Mouse (Mus musculus) midbrain, embryonic 13.5 days (tissue): ENCODE measurements around the gene Prkd2. TPM values are rescaled to one million over a fixed set of nuclear protein-coding genes. Genes with fewer than 3 reads are reported as not detected.
A peak's percentile ranks its signal among the peaks of the same experiment; 100 is the strongest.

Source experiments
- ATAC-seq: fragments of 200-750 bp; cut with Nextera tagmentation; 2 replicates; pipeline ENCODE4 v1.8.0; 2017; ENCODE audit warnings: mild to moderate bottlenecking, moderate TSS enrichment, moderate library complexity
- H3K27ac ChIP-seq: fragments of 300-500 bp; sonication (generic); 2 replicates; pipeline ENCODE4 v1.5.1; 2015; ENCODE audit warnings: inconsistent platforms, mild to moderate bottlenecking, moderate library complexity
- H3K27me3 ChIP-seq: fragments of 300-500 bp; sonication (generic); 2 replicates; pipeline ENCODE4 v1.6.1; 2015; ENCODE audit warnings: mild to moderate bottlenecking, inconsistent platforms
- H3K36me3 ChIP-seq: fragments of 300-500 bp; sonication (generic); 2 replicates; pipeline ENCODE4 v1.6.1; 2015; ENCODE audit warnings: mild to moderate bottlenecking, inconsistent platforms
- H3K4me1 ChIP-seq: fragments of 300-500 bp; sonication (generic); replicated peaks from 2 replicates; pipeline ENCODE4 v1.6.1; 2015; ENCODE audit warnings: inconsistent platforms
- H3K4me2 ChIP-seq: fragments of 300-500 bp; sonication (generic); replicated peaks from 2 replicates; pipeline ENCODE4 v1.6.1; 2015; ENCODE audit warnings: moderate library complexity, mild to moderate bottlenecking, inconsistent platforms
- H3K4me3 ChIP-seq: fragments of 300-500 bp; sonication (generic); replicated peaks from 2 replicates; pipeline ENCODE4 v1.5.1; 2015; ENCODE audit warnings: mild to moderate bottlenecking, inconsistent platforms
- H3K9ac ChIP-seq: fragments of 300-500 bp; sonication (generic); replicated peaks from 2 replicates; pipeline ENCODE4 v1.6.1; 2015; ENCODE audit warnings: mild to moderate bottlenecking, inconsistent platforms
- H3K9me3 ChIP-seq: fragments of 300-500 bp; sonication (generic); 2 replicates; pipeline ENCODE4 v1.6.1; 2016; ENCODE audit warnings: mild to moderate bottlenecking, inconsistent platforms
- WGBS: fragments of 180-500 bp; shearing (Covaris S2); methylation state at CpG from one replicate; pipeline ENCODE4 v1.1.7; 2015; 5-methylcytosine and 5-hydroxymethylcytosine counted together
- polyA plus RNA-seq: library from polyadenylated mRNA; unstranded; fragments of >200 nt; fragmentation: Nextera tagmentation; extraction: Ambion mirVana; gene quantifications from 2 replicates; pipeline ENCODE4 v1.2.1, GENCODE M21; 2015

Gene Prkd2
- polyA plus RNA-seq, 1 experiment from 2014 or later, result 6.6 TPM

DNA sequence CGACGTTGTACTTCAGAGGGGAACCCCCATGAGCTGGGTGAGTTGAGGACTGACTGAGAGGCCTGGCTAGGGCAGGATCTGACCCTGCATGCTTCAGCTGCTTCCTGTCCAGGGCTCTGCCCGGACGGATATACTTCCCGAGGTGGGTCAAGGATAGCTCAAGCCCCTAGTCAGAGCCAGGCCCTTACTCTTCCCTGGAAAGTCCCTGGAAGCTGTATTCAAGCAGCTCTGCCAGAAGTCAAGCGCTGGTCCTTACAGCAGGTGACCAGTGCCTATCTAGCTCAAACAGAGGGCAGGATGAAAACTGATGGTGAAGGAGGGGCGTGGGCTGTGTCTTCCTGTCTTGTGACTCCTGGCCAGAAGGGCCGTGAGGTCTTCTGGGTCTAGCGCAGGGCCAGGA lies 12.3 kb upstream of the Prkd2 start:
- 91% methylated on average over 9 of the region's 9 CpGs for WGBS
- H3K27ac ChIP-seq, result no peak overlapping the region
- 0 out of 2 replicates have a peak, but pooled peaks cover 2% of the 10 kb centered on the region for H3K4me1 ChIP-seq
- peaks cover 100% of the 10 kb centered on the region for H3K36me3 ChIP-seq
- H3K9ac ChIP-seq, result no peak overlapping the region
- ATAC-seq, result no peak
- no peak overlapping the region for H3K4me2 ChIP-seq
- no peaks in the 10 kb centered on the region for H3K27me3 ChIP-seq
- no peak overlapping the region for H3K4me3 ChIP-seq
- no peaks in the 10 kb centered on the region for H3K9me3 ChIP-seq

GRCm38 (mm10) chr7:16837916-16838803 lies 4.5 kb upstream of the Prkd2 start:
- Histone ChIP-seq H3K4me2 (no peak overlapping the region), H3K36me3 (peaks cover 78% of the 10 kb centered on the region), H3K9me3 (no peaks in the 10 kb centered on the region), H3K27ac (no peak overlapping the region), H3K27me3 (no peaks in the 10 kb centered on the region), H3K4me1 (peaks cover 5% of the 10 kb centered on the region), H3K9ac (no peak overlapping the region), H3K4me3 (no peak overlapping the region)
- no peak for ATAC-seq
- WGBS, result 96% methylated on average over 18 of the region's 18 CpGs

DNA sequence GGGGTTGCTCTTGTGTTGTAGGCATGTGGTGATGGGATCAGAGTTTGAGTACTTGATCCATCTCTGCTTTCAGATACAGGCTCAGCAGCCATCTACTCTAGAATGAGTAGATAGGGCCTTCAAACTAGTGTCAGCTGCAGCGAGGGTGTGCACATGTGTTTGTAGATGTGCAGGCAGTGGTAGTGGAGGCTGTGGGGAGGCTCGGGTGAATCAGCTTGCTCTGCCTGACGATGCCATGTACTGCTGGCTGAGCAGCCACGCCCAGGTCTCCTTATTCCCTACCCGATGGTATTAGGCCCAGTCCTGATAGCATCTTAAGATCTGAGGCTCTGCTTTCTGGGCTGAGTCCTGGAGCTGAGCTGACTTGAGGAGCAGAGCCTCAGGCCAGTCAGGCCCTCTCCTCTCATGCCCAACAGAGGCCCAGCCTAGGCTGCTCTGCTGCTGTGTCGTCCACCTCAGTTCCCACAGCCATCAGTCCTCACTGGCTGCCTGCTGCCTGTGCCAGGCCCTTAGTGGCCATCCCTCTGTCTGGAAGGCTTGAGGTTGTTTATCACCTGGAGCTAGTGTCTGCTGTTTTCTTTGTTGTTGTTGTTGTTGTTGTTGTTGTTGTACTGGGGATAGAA lies 3.8 kb upstream of the Prkd2 start:
- Histone ChIP-seq H3K9me3 (no peaks in the 10 kb centered on the region), H3K36me3 (peaks cover 70% of the 10 kb centered on the region)

DNA sequence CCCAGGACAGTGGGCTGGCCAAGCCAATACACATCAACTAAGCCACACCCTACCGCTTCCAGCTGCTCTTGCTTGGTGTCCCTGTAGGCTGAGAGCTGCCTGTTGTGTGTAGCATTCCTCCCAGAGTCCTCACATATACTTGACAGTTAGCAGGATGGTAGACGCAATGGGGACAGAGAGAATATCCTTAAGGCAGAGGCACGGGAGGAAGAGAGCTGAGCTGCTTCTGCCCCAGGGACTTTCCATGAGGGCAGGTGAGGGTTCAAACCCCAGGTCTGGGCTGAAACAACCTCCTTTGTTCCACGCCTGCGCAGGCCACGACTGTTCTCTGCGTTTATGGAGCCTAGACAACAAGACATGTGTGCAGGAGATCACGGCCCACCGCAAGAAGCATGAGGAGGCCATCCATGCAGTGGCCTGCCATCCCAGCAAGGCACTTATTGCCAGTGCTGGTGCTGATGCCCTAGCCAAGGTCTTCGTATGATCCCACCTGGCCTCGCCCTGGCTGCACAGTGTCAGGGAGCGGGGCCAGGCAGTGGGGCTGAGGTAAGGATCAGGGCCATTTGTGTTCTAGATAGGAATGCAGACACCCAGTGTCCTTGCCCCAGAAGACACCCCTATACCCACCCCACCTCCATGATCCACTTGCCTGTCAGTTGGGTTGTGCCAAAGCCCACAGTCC lies 3.1 kb upstream of the Prkd2 start:
- Histone ChIP-seq H3K4me1 (peaks cover 18% of the 10 kb centered on the region), H3K27me3 (no peaks in the 10 kb centered on the region), H3K9ac (no peak overlapping the region), H3K27ac (no peak overlapping the region), H3K9me3 (no peaks in the 10 kb centered on the region), H3K4me2 (no peak overlapping the region), H3K36me3 (peaks cover 64% of the 10 kb centered on the region), H3K4me3 (no peak overlapping the region)
- no peak for ATAC-seq
- WGBS, result 93% methylated on average over 12 of the region's 12 CpGs

More for the DNA sequence above, 3.8 kb upstream of the Prkd2 start:
- H3K4me1 ChIP-seq, result peaks cover 13% of the 10 kb centered on the region
- ATAC-seq, result no peak
- no peak overlapping the region for H3K4me3 ChIP-seq
- no peak overlapping the region for H3K4me2 ChIP-seq
- H3K9ac ChIP-seq, result no peak overlapping the region
- no peak overlapping the region for H3K27ac ChIP-seq
- H3K27me3 ChIP-seq, result no peaks in the 10 kb centered on the region
- 90% methylated on average over 6 of the region's 6 CpGs for WGBS

GRCm38 (mm10) chr7:16840109-16840491 lies 2.6 kb upstream of the Prkd2 start:
- 92% methylated on average over 2 of the region's 2 CpGs for WGBS
- Histone ChIP-seq H3K27me3 (no peaks in the 10 kb centered on the region), H3K36me3 (peaks cover 59% of the 10 kb centered on the region), H3K9ac (no peak overlapping the region), H3K9me3 (no peaks in the 10 kb centered on the region), H3K4me2 (no peak overlapping the region), H3K4me3 (no peak overlapping the region), H3K27ac (no peak overlapping the region), H3K4me1 (peaks cover 23% of the 10 kb centered on the region)
- no peak for ATAC-seq

DNA sequence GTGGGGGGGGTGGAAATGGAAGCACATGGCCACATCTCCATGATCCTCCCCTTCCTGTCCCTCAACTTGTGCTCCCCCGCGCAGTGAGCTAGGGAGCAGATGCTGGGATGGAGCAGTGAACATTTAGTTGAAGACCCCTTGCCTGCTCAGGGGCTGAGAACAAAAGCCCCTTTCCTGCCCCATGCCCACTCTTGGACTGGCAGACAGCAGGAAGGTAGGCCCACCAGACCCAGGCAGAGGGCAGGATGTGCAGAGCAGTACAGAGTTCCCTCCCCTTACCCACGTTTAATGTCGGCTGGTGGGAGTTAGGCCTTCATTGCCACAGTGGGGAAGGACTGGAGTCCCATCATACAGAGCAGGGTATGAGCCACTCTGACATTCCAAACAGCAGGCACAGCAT lies 1.6 kb upstream of the Prkd2 start:
- Histone ChIP-seq H3K27ac (peak overlapping the region; percentile 54; the same call in 1 of the 2 replicates), H3K4me3 (no peak overlapping the region), H3K4me2 (no peak overlapping the region), H3K9me3 (no peaks in the 10 kb centered on the region), H3K36me3 (peaks cover 51% of the 10 kb centered on the region), H3K9ac (no peak overlapping the region), H3K4me1 (peaks cover 30% of the 10 kb centered on the region), H3K27me3 (no peaks in the 10 kb centered on the region)
- 76% methylated on average over 4 of the region's 4 CpGs for WGBS
- no peak for ATAC-seq

DNA sequence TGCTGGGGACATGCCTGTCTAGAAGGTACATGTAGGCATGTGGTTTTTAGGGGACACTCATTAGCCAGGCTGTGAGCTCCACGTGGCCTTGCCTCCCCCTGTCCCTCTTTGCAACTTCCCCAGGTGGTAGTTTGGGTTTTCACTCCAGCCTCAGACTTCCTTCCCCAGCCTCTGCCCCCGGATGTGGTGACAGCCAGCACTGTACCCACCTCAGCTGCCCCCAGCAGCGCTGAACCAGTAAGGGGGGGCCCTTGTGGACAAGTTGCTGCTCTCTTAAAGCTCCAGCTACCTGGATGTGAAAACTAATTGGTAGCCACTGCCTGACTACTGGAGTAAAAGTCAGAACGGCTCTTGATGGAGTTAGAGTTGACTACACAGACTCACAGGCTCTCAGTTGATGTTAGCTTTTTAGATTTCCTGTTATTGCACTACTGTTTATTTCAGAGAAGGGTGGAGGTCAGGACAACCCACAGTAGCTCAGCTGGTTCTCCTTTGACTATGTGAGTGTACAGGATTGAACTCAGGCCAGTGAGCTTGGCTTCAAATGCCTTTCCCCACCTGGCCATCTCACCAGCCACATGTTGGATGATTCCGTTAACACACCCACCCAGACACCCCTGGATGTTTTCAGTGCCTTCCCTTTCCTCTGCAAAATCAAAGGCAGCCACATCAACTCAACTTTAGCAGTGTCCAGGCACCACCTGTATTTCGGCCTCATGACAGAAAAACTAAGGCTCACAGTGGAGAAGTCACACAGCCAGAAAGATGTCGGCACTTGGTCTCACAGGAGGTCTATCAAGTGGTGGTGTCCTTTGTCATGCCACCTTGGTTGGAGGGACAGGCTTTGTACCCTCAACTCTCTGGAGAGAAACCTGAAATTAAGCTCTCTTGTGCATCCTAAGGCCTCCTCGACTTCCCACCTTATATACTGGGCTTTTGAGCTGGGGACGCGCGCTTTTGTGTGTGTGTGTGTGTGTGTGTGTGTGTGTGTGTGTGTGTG lies 841 bp upstream of the Prkd2 start:
- Histone ChIP-seq H3K4me1 (peaks cover 30% of the 10 kb centered on the region), H3K9me3 (no peaks in the 10 kb centered on the region), H3K36me3 (peaks cover 49% of the 10 kb centered on the region), H3K27me3 (no peaks in the 10 kb centered on the region), H3K4me2 (peak overlapping the region; percentile 91), H3K9ac (peak overlapping the region; percentile 73), H3K27ac (peak overlapping the region; percentile 54), H3K4me3 (peak overlapping the region; percentile 62)
- WGBS, result 48% methylated on average over 11 of the region's 11 CpGs
- peak; percentile 3; the same call in 1 of the 2 replicates for ATAC-seq

GRCm38 (mm10) chr7:16843441-16844171 lies 904 bp downstream of the Prkd2 start:
- H3K27me3 ChIP-seq, result no peaks in the 10 kb centered on the region
- peak overlapping the region; percentile 62 for H3K4me3 ChIP-seq
- H3K9ac ChIP-seq, result peak overlapping the region; percentile 73
- H3K36me3 ChIP-seq, result peaks cover 32% of the 10 kb centered on the region
- H3K4me2 ChIP-seq, result peak overlapping the region; percentile 91
- H3K27ac ChIP-seq, result no peak overlapping the region
- ATAC-seq, result 0 out of 2 replicates have a peak, but pooled peaks have one; percentile 7
- no peaks in the 10 kb centered on the region for H3K9me3 ChIP-seq
- H3K4me1 ChIP-seq, result peaks cover 30% of the 10 kb centered on the region
- WGBS, result 2% methylated on average over 32 of the region's 33 CpGs

DNA sequence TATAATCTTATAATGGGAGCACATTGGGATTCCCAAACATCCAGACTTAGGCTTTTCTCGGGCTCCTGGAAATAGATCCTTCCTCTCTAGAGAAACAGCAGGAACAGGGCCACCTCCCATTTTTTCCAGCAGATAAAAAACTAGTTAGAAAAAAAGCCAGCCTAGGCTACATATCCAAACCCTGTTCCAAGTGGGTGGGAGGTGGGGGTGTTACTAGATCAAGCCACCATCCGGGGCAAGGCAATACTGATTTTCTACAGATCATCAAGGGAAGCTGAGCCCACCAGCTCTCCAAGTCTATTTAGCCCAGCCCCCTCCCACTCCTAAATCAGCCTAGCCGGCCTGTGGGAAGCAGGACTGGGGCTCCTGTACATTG lies 2.0 kb downstream of the Prkd2 start:
- ATAC-seq, result no peak
- Histone ChIP-seq H3K27ac (no peak overlapping the region), H3K9me3 (no peaks in the 10 kb centered on the region), H3K4me2 (peak overlapping the region; percentile 91), H3K4me1 (peaks cover 30% of the 10 kb centered on the region), H3K36me3 (peaks cover 32% of the 10 kb centered on the region), H3K27me3 (no peaks in the 10 kb centered on the region), H3K4me3 (no peak overlapping the region; the same call in 1 of the 2 replicates), H3K9ac (no peak overlapping the region)
- 61% methylated on average over 3 of the region's 3 CpGs for whole genome bisulfite sequencing

GRCm38 (mm10) chr7:16845072-16845819 lies 2.5 kb downstream of the Prkd2 start:
- H3K9ac ChIP-seq, result peak overlapping the region; percentile 47
- peak overlapping the region; percentile 91 for H3K4me2 ChIP-seq
- 44% methylated on average over 14 of the region's 14 CpGs for WGBS
- H3K36me3 ChIP-seq, result peaks cover 32% of the 10 kb centered on the region
- ATAC-seq, result no peak
- peaks cover 30% of the 10 kb centered on the region for H3K4me1 ChIP-seq
- H3K27ac ChIP-seq, result no peak overlapping the region
- no peaks in the 10 kb centered on the region for H3K27me3 ChIP-seq
- no peak overlapping the region for H3K4me3 ChIP-seq
- H3K9me3 ChIP-seq, result no peaks in the 10 kb centered on the region
